Mouse (Mus musculus) left cerebral cortex, adult 9 months (tissue): ENCODE data around the gene Ralb.

Experiments used
- DNase-seq, 2 experiments: peaks; one replicate each; pipeline ENCODE4 v3.0.0; 2022; ENCODE audit warnings: low spot score in 2 of 2

Gene Ralb

GRCm38 (mm10) chr1:119504260-119505062 is at the start of gene Ralb:
Gene Ralb, minus strand, starts transcription at chr1:119504794.
- peak; percentile 97 to 98 for DNase-seq

DNA sequence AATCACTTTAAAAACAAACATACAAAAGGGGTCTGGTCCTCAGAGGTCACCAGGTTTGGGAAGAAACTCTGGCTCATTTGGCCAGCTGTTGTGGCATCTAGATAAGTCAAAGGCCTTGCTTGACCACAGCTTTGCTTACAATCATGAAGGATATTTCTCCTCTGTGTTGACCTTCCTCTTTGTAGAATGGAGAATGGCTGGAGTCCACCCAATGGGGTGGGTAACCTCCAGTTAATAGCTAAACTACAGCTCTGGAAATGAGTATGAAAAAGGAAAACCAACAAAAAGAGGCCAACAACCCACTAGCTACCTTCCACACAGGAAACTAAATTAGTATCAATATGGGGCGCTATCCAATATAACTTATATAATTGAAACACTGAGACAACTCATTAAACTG is 47.1 kb upstream of the Ralb start:
- no peak for DNase-seq

DNA sequence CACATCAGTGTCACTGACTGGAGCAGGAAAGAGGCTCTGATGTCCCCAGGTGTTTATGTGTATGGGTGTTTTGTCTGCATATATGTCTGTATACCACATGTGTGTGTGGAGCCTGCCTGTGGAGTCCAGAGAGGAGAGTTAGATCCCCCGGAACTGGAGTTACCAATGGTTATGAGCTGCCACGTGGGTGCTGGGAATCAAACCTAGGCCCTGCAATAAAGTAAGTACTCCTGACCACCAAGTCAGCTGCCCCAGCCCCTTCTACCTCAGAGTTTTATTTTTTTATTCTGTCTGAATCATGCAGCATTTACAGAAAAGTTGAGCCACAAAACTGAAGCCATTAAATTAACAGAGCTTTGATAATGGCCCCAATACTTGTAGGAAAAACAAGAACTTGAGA is 45.5 kb upstream of the Ralb start:
- DNase-seq: no peak

DNA sequence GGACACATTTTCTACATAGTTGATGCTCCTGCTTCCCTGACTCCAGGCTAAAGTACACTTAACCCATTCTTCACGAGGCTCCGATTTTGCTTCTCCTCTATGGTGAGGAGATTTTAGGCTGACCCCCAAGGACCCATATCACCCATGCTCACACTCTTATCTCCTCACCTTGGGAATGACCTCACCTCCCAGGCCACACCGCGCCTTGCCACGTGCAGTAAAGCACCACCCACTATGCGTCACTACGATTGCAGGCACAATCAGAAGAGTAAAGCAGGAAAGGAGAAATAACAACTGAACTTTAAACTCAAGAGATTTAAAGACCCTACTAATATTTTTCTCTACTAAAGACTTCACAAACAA is 44.7 kb upstream of the Ralb start:
- DNase-seq: no peak

- peak in 1 of 2 experiments; percentile 85 for DNase-seq
Observed at GRCm38 (mm10) chr1:119548668-119549326, 44.2 kb upstream of the Ralb start.

- DNase-seq: no peak
Observed at GRCm38 (mm10) chr1:119546490-119546889, 41.9 kb upstream of the Ralb start.

DNA sequence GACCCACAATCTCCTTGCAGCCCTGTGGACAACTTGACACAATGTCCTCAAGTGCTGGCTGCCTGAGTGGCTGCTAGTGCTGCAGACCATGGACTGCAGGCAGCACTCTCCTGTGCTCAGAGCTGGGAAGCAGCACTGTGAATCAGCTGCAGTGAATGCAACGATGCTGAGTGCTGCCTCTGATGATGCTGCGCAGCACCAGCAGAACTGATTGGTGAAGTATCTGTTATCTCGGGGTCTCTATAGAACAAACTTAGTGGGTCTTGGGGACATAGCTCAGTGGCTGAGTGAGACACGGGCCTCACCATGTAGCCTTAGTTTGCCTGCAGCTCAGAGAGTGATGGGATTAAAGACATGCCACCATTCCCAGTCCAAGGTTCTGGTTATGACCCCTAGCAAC is 41.1 kb upstream of the Ralb start:
- DNase-seq: no peak

GRCm38 (mm10) chr1:119545164-119545563 is 40.6 kb upstream of the Ralb start:
- no peak for DNase-seq

GRCm38 (mm10) chr1:119544611-119545155 is 40.1 kb upstream of the Ralb start:
- no peak for DNase-seq

- DNase-seq: no peak
Observed at GRCm38 (mm10) chr1:119543316-119543715, 38.7 kb upstream of the Ralb start.

GRCm38 (mm10) chr1:119541570-119541969 is 37.0 kb upstream of the Ralb start:
- no peak for DNase-seq

DNA sequence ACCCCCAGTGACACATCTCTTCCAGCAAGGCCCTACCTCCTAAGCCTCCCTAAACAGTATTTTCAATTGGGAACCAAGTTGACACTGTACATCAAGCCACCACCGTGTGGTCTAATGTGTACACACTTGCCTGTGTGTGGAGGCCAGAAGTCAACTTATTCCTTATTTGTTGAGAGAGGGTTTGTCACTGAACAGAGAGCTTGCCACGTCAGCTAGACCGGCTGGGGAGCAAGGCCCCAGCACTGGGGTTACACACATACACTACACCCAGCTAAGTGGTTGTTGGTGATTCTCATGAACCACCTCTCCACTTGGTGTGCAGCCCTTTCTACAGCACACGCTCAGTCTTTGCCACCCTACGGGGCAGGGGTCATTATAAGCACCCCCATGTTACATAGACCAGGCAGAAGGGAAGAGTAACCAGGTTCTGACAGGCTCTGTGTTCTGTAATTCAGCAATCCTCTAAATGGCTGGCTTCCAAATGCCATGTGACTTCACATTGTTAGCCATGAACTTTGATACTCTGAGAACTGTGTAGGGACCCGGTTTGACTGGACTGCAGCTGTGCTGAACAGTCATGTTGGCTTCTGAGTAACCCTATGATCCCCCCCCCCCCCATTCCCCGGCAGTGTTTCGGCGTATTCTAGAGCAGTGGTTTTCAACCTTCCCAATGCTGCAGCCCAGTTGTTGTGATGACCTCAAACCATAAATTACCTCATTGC is 36.4 kb upstream of the Ralb start:
- no peak for DNase-seq

DNA sequence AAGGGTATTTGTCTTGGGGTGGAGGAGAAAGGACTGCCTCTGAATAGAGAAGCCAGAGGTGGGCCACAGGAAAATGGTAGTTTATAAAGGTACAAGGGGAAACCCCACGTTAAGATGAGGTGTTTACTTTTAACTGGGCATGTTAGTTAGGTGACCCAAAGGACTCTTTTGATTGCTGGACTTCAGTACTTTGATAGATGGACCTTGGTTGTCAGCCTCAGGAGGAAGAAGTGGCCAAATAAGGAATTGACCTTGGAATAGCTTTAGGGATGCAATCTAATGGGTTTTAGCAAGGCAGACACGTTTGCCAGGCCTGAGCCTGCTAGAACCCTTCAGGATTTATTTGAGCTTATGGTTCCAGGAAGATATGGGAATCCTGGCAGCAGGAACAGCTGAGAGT is 34.7 kb upstream of the Ralb start:
- no peak for DNase-seq

DNA sequence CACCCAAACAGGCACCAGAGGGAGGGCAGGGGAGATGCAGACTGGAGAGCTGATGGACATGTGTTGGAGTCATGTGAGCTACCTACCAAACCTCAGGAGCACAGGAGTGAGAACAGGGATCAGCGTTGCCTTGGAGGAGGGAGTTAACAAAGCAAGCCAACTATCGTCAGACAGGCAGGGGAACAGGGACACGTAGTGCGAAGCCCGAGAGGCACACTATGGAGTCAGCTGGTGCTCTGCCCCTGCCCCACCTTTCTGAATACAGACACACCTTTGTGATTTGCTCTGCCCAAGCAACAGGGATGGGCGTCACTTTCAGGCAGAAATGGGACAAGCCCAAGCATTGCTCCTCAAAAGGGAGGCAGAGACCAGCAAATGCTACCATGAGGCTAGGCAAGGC is 33.1 kb upstream of the Ralb start:
- no peak for DNase-seq

DNA sequence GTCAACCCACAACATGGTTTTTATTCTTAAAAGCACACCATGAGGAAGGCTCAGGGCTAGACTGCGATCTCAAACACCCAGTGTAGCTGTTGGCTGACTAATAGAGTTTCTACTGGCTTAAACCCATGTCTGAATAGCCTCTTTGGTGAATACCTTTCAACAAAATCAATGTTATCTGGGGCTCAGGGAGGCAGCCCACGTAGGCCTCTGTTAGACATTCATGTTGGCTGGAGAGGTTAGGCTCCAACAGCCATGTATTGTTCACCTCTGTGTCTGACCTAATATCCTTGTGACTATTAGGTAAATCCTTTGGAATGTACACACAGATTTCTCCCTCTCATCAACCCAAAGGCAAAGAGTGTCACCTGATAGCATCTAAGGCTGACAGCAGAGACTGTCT is 31.5 kb upstream of the Ralb start:
- no peak for DNase-seq

- no peak for DNase-seq
Observed at GRCm38 (mm10) chr1:119534341-119534740, 29.7 kb upstream of the Ralb start.

DNA sequence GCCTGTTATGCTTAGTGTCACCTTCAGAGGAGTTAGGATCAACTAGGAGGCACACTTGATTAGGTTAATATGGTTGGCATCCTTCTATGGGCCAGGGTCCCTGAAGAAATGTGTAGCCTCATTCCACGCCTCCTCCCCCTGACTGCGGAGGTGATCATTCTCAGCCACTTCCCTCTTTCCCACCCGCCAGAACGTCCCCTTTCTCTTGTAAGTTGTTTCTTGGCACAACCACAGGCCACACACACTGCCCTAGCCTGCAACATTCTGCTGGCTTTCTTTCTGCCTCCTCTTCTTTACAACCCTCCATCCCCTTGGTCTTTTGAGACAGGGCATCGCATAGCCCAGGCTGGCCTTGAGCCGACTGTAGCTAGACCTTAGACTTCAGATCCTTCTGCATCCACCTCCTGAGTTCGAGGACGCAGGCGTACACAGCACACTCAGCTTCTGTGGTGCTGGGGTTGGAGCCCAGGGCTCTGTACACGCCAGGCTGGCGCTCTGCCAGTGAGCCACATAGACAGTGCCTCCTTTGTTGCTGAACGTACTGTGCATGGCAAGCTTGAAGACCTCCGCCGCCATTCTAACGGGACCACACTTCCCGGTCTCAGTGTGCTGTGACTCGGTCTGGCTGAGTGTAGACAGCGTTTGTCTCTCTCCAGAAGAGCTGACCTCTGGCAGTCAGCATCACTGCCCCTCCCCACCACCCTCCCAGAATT is 28.7 kb upstream of the Ralb start:
- no peak for DNase-seq

DNA sequence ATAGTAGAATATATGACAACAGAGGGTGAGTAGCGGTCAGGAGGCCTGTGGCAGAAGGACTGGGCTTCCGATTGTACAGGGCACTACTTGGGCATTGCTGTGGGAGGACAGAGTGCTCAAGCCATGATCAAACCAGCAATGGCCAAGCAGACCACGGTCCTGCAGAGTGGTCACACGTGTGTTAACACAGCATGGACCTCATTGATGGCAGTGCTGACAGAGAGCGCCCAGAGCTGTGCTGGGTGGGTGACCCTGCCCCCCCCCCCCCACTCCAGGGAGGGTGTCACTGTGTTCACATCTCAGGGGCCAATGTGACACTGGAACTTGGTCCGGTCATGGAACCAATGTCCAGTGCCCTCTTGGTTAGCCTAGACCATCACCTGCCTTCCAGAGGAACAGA is 27.6 kb upstream of the Ralb start:
- DNase-seq: no peak

- no peak for DNase-seq
Observed at GRCm38 (mm10) chr1:119530941-119531340, 26.3 kb upstream of the Ralb start.

DNA sequence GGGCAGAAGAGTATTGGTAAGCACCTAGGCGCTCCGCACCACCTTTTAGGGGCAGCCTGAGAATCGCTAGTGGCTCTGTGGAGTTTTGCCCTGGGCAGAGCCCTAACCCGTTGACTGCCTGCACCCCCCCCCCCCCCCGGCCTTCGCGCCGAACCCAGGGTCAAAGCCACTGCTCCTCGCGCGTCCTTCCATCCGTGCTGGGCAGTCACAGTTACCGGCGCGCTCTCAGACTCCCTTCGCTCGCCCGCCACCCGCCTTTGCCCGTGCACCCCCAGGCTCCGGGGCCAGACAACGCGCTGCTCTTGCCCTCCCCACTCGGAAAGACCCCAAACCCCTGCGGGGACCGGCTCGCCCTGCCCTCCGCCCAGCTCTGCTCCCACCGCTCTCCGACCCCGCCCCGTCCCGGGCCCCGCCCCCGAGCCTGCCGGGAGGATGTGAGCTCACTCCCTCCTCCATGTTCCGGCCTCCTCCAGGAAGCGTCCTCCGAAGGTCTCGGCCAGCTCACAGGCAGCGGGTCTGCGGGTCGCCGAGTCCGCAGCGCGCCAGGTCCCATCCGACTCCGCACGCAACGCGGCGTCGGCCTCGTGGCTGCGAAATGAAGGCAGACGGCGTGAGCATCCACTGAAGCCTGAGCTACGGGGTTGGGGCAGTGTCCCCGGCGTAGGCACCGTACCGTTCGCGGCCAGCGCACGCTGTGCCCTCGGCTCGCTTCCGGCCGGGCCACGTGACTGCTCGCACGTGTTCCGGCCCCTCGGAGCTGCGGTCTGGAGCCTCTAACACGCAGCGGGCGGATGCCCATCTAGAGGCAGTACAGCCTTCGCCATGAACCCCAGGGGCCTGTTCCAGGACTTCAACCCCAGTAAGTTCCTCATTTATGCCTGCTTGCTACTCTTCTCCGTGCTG is 21.3 kb upstream of the Ralb start, which contains the start of gene Tmem185b:
Gene Tmem185b (plus strand): TSS at position 472 of the 903 bp plus-strand sequence.
- DNase-seq: peak; percentile 53 to 85

- DNase-seq: peak in 1 of 2 experiments; percentile 25
Observed at GRCm38 (mm10) chr1:119525004-119525444, 20.4 kb upstream of the Ralb start.
